Mouse (Mus musculus): ENCODE results near the gene Slc34a1.
A peak's percentile ranks its signal among the peaks of the same experiment; 100 is the strongest.

DNA sequence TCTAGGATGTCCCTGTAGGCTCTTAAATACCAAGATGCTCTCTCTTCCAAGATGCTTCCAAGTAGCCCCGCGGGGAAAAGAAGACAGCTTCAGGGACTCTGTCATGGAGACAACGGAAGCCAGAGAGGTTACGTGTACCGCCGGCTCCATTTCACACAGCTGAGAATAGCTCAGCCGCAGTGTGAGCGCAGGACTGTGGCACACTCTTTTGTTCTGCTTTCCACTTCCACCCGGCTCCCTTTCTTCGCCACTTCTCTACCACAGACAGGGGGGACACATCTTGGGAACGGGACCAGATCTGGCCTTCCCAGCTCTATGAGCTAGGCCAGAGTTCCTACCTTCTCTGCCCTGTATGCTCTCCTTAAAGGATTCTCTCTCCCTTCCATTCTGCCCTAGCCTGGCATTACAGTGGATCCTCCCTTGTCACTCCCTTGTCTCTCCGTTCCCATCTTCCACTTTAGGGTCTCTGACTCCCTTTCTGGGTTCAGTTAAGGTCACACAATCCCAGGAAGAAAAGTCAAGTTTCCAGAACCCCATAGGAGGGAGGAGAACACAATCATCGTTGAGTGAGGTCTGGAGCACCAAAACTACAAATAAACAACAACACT lies 7.9 kb downstream of the Slc34a1 start:
- TF ChIP-seq CTCF (conservative IDR thresholded peaks at IDR 0.05; ENCODE audit: insufficient read depth, insufficient read length, low read depth, low read length), result no peak
- peak; percentile 46 for TF ChIP-seq POLR2A (IDR thresholded peaks at IDR 0.05; ENCODE audit: low read depth, low read length)

Measured in kidney, adult 2 months (tissue).